Mouse (Mus musculus) kidney, adult 8-10 months (tissue): ENCODE measurements around the gene Plcg2.
A peak's percentile ranks its signal among the peaks of the same experiment; 100 is the strongest.

Experiments used
- DNase-seq, 2 experiments: peaks; one replicate each; pipeline ENCODE4 v3.0.0; 2022

Gene Plcg2

DNA sequence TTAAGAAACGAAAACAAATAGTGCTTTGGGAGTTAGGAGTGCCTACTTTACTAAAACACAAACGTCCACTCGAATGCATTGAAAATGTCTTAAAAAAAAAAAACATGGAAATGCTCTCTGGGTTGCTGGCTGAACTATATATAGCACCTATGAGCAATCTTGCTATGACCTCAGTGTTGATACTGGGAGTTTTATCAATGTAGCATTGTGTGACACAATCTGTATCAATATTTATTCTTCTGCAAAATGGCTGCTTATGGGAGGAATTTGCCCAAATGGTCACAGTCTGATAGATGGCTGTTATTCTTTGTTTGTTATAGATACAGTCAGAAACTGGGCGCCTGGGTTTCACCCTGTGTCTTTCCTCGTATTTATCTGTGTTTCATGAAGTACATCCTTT is 147.4 kb downstream of the Plcg2 start:
- DNase-seq: no peak

DNA sequence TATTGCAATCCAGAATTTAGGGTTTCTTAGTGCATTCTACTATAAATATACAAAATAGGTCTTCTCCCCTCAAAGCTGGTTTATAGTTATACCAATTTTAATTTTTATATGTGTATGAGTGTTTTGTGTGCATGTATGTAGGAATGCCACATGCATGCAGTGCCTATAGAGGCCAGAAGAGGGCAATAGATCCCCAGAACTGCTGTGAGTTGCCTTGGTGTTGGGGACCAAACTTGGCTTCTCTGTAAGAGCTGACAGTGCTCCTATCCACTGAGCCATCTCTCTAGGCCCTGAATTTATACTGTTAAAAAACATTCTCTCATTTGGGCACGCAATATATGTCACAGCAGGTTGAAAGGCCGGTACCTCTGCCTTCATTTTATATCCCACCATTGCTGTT is 147.9 kb downstream of the Plcg2 start:
- DNase-seq: peak; percentile 8 to 55

GRCm38 (mm10) chr8:117646440-117646839 is 148.3 kb downstream of the Plcg2 start:
- DNase-seq: no peak

DNA sequence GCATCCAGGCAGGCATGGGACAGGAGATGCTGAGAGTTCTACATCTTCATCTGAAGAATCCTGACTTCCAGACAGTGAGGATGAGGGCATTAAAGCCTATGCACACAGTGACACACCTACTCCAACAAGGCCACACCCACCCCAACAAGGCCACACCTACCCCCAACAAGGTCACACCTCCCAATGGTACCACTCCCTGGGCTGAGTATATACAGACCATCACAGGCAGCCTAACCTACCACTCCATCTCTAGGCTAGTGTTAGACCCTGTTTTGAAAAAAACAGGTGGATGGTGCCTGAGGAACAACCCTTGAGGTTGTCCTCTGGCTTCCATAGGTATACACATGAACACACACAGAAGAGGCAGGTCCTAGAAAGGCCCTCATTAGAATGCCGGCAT is 154.2 kb downstream of the Plcg2 start:
- DNase-seq: no peak

- no peak for DNase-seq
Measured at GRCm38 (mm10) chr8:117658990-117659389, 160.9 kb downstream of the Plcg2 start.

DNA sequence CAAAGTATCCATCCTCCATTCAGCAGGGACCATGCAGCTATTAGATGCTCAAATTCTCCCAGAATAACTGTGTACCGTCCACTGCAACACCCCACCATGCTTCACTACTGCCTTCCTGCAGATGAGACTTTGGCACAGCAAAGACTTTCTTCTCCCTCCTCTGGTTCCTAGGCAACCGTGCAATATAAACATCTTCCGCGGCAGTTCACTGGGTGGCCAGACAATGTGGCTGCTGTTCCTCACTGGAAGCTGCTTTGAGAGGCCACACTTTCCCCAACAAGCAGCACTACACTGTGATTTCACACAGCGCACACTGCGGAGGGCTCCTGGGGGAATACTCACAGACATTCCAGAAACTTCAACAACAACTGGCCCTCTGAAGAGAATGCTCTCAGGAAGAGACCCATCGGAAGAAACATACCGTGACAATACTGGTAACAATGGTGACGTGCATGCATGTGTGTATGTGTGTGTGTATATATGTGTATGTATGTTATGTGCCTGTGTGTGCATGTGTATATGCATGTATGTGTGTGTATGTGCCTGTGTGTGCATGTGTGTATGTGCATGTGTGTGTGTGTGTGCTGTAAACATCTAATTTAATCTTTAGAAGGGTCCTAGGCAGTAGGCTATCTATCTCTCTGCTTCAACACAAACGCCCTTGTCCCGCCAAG is 162.4 kb downstream of the Plcg2 start:
- DNase-seq: no peak

- DNase-seq: no peak
Measured at GRCm38 (mm10) chr8:117667349-117668124, 169.4 kb downstream of the Plcg2 start.

DNA sequence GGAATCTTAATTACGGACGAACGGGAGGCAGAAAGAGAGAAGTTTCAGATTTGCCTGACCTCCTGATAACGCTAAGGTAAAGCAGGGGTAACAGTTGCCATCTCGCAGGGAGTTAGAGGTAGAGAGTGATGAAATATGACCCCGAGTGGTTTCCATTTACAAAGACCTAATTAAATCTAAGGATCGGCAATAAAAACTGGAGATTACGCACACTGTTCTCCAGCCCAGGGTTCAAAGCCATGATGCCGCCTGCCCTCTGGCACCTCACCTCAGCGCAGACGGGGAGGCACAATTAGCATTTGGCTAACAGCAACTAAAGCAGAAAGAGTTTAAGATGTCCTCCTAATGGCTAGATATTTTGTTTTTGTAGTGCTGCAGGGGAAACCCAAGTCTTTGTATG is 172.4 kb downstream of the Plcg2 start:
- DNase-seq: no peak

- DNase-seq: no peak
Measured at GRCm38 (mm10) chr8:117672558-117672957, 174.5 kb downstream of the Plcg2 start.

DNA sequence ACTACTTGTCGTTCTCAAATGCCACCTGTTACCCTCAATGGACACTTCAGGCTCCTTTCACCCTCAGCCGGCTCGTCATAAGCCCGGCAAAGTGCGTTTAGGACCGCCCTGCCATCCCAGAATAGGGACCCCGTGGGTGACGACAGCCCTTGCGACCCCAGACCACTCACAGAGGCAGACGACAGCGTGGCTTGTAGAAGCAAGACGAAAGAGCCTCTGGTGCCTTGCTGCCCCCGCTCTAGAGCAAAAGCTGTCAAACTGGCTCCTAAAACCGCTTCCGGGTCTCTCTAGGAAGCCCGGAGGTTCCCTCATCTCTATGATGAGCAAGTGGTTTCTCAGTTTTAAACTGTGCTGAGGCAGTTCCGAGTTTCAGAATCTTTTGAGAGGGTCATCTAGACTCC is 175.3 kb downstream of the Plcg2 start, which contains the start of gene Sdr42e1:
Gene Sdr42e1, minus strand, starts transcription at position 260 of the 401 bp plus-strand sequence.
- peak; percentile 44 to 50 for DNase-seq

- no peak for DNase-seq
Measured at GRCm38 (mm10) chr8:117675171-117675570, 177.1 kb downstream of the Plcg2 start.

GRCm38 (mm10) chr8:117676460-117676859 is 178.4 kb downstream of the Plcg2 start:
- DNase-seq: no peak

DNA sequence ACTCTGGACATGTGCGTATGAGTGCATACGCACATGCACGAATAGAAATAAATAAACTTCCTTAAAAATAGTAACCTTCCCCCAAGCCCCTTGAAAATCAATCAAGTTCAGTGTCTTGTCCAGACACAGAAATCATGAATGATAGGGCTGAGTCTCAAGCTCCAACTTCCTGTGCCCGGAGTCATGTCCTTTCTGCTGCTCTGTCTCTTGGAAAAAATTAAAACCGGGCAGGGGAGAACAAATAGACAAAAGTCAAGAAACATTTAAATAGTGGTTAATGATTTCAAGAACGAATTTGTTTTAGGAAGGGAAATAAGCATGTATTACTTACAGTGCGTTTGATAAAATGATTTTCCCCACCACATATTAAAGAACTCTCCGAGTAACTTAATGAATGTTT is 178.9 kb downstream of the Plcg2 start:
- no peak for DNase-seq

- DNase-seq: no peak
Measured at GRCm38 (mm10) chr8:117678650-117679049, 180.6 kb downstream of the Plcg2 start.

DNA sequence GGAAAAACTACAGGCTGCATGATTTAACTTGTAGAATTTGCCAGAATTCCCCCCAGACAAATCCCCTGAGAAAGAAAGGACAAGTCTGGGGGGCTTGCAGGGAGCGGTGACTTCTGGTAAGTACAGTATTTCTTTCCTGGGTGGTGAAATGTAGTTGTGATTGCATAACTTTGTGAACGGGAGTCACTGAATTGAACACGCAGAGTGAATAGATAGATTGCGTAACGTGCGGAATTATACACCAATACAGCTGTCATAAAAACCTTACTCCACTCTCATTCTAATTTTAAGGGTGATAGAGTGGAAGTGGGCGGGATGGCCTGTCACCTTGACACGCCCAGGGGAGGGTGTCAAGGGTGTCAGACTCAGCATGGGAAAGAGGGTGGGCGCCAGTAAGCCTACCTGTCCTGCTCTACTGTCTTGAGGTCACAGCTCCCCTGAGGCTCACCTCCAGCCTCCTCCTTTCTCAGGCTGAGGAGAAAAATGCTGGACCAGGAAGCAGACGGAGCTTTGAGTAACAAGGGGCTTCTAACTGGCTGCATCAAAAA is 185.9 kb downstream of the Plcg2 start:
- no peak for DNase-seq

- no peak for DNase-seq
Measured at GRCm38 (mm10) chr8:117684504-117684903, 186.4 kb downstream of the Plcg2 start.
